Mouse (Mus musculus): Measurements from ENCODE around the gene Cab39. TPM values are rescaled to one million over a fixed set of nuclear protein-coding genes. Genes with fewer than 3 reads are reported as not detected.
"Not testable (repeated sequence)": the region's sequence is repeated elsewhere in the genome, so short reads cannot be mapped to it uniquely, and the experiment has no call there.

Cab39 gene
- polyA plus RNA-seq, 1 experiment from 2014 or later: 68.3 TPM

GRCm38 (mm10) chr1:85795196-85795595 lies 2.0 kb downstream of the Cab39 start:
- peak overlapping the region; percentile 36 for H3K4me2 ChIP-seq
- no peak overlapping the region for H3K9ac ChIP-seq
- H3K9me3 ChIP-seq: no peaks in the 10 kb centered on the region
- H3K4me1 ChIP-seq: peaks cover 15% of the 10 kb centered on the region
- peak overlapping the region; percentile 15; the same call in 1 of the 2 replicates for H3K4me3 ChIP-seq (replicated peaks)
- no peak overlapping the region for H3K27ac ChIP-seq
- no peaks in the 10 kb centered on the region for H3K36me3 ChIP-seq (replicated peaks)
- H3K27me3 ChIP-seq: no peaks in the 10 kb centered on the region
- ATAC-seq (ENCODE audit: low FRiP score): no peak
- WGBS: 68% methylated on average over 3 of the region's 3 CpGs

GRCm38 (mm10) chr1:85799776-85800175 lies 6.5 kb downstream of the Cab39 start:
- Histone ChIP-seq H3K4me2 (no peak overlapping the region), H3K27ac (no peak overlapping the region), H3K27me3 (no peaks in the 10 kb centered on the region), H3K4me1 (peaks cover 8% of the 10 kb centered on the region), H3K9ac (no peak overlapping the region), H3K4me3 (replicated peaks) (no peak overlapping the region), H3K36me3 (replicated peaks) (peaks cover 4% of the 10 kb centered on the region; the same call in 1 of the 2 replicates), H3K9me3 (no peaks in the 10 kb centered on the region)
- 79% methylated on average over 1 of the region's 1 CpGs for WGBS
- ATAC-seq (ENCODE audit: low FRiP score): no peak

- no peak overlapping the region for H3K9ac ChIP-seq
- H3K27ac ChIP-seq: no peak overlapping the region
- 87% methylated on average over 1 of the region's 1 CpGs for WGBS
- H3K36me3 ChIP-seq (replicated peaks): peaks cover 4% of the 10 kb centered on the region; the same call in 1 of the 2 replicates
- peaks cover under 1% of the 10 kb centered on the region; the same call in 1 of the 2 replicates for H3K4me1 ChIP-seq
- no peak overlapping the region for H3K4me3 ChIP-seq (replicated peaks)
- no peaks in the 10 kb centered on the region for H3K9me3 ChIP-seq
- no peak for ATAC-seq (ENCODE audit: low FRiP score)
- H3K27me3 ChIP-seq: no peaks in the 10 kb centered on the region
- H3K4me2 ChIP-seq: no peak overlapping the region
These were observed 9.3 kb downstream of the Cab39 start for GRCm38 (mm10) chr1:85802517-85802916.

- Histone ChIP-seq H3K9ac (no peak overlapping the region), H3K4me1 (peaks cover 4% of the 10 kb centered on the region; the same call in 1 of the 2 replicates), H3K36me3 (replicated peaks) (peaks cover 4% of the 10 kb centered on the region; the same call in 1 of the 2 replicates), H3K27ac (no peak overlapping the region), H3K4me3 (replicated peaks) (no peak overlapping the region), H3K4me2 (no peak overlapping the region), H3K9me3 (no peaks in the 10 kb centered on the region), H3K27me3 (no peaks in the 10 kb centered on the region)
- 95% methylated on average over 8 of the region's 8 CpGs for WGBS
- ATAC-seq (ENCODE audit: low FRiP score): no peak
These were observed 11.3 kb downstream of the Cab39 start for GRCm38 (mm10) chr1:85804551-85804950.

GRCm38 (mm10) chr1:85809256-85809655 lies 16.0 kb downstream of the Cab39 start:
- ATAC-seq (ENCODE audit: low FRiP score): no peak
- no peak overlapping the region for H3K4me2 ChIP-seq
- H3K27ac ChIP-seq: no peak overlapping the region
- H3K9ac ChIP-seq: no peak overlapping the region
- H3K4me3 ChIP-seq (replicated peaks): no peak overlapping the region
- H3K4me1 ChIP-seq: peaks cover 14% of the 10 kb centered on the region; the same call in 1 of the 2 replicates
- H3K27me3 ChIP-seq: no peaks in the 10 kb centered on the region
- H3K36me3 ChIP-seq (replicated peaks): peaks cover 4% of the 10 kb centered on the region; the same call in 1 of the 2 replicates
- 82% methylated on average over 4 of the region's 4 CpGs for WGBS
- no peaks in the 10 kb centered on the region for H3K9me3 ChIP-seq

GRCm38 (mm10) chr1:85810343-85810742 lies 17.1 kb downstream of the Cab39 start:
- no peaks in the 10 kb centered on the region for H3K9me3 ChIP-seq
- WGBS: 83% methylated on average over 2 of the region's 2 CpGs
- peaks cover 14% of the 10 kb centered on the region; the same call in 1 of the 2 replicates for H3K4me1 ChIP-seq
- no peak overlapping the region for H3K27ac ChIP-seq
- no peaks in the 10 kb centered on the region for H3K27me3 ChIP-seq
- no peaks in the 10 kb centered on the region for H3K36me3 ChIP-seq (replicated peaks)
- no peak overlapping the region for H3K9ac ChIP-seq
- ATAC-seq (ENCODE audit: low FRiP score): no peak
- H3K4me2 ChIP-seq: no peak overlapping the region
- no peak overlapping the region for H3K4me3 ChIP-seq (replicated peaks)

GRCm38 (mm10) chr1:85810787-85811186 lies 17.5 kb downstream of the Cab39 start:
- Histone ChIP-seq H3K36me3 (replicated peaks) (no peaks in the 10 kb centered on the region), H3K4me2 (no peak overlapping the region), H3K27me3 (no peaks in the 10 kb centered on the region), H3K9ac (no peak overlapping the region), H3K9me3 (no peaks in the 10 kb centered on the region), H3K4me1 (peaks cover 14% of the 10 kb centered on the region; the same call in 1 of the 2 replicates), H3K27ac (no peak overlapping the region), H3K4me3 (replicated peaks) (no peak overlapping the region)
- no peak for ATAC-seq (ENCODE audit: low FRiP score)
- WGBS: 90% methylated on average over 2 of the region's 2 CpGs

GRCm38 (mm10) chr1:85814213-85814612 lies 21.0 kb downstream of the Cab39 start:
- not testable (repeated sequence) for ATAC-seq (ENCODE audit: low FRiP score)

GRCm38 (mm10) chr1:85818121-85818520 lies 24.9 kb downstream of the Cab39 start:
- H3K27ac ChIP-seq: no peak overlapping the region
- 97% methylated on average over 6 of the region's 6 CpGs for WGBS
- no peaks in the 10 kb centered on the region for H3K9me3 ChIP-seq
- no peak for ATAC-seq (ENCODE audit: low FRiP score)
- peaks cover 6% of the 10 kb centered on the region; the same call in 1 of the 2 replicates for H3K4me1 ChIP-seq
- no peak overlapping the region for H3K9ac ChIP-seq
- no peak overlapping the region for H3K4me3 ChIP-seq (replicated peaks)
- no peak overlapping the region for H3K4me2 ChIP-seq
- H3K36me3 ChIP-seq (replicated peaks): peaks cover 28% of the 10 kb centered on the region
- H3K27me3 ChIP-seq: no peaks in the 10 kb centered on the region

More at GRCm38 (mm10) chr1:85814213-85814612, 21.0 kb downstream of the Cab39 start:
- not testable (repeated sequence) for H3K9ac ChIP-seq; H3K4me3 ChIP-seq (replicated peaks); H3K27me3 ChIP-seq; H3K9me3 ChIP-seq; H3K27ac ChIP-seq; H3K4me2 ChIP-seq
- Histone ChIP-seq H3K36me3 (replicated peaks) (peaks cover 11% of the 10 kb centered on the region), H3K4me1 (peaks cover 14% of the 10 kb centered on the region; the same call in 1 of the 2 replicates)

GRCm38 (mm10) chr1:85819695-85820094 lies 26.5 kb downstream of the Cab39 start:
- WGBS: 98% methylated on average over 1 of the region's 1 CpGs

GRCm38 (mm10) chr1:85822239-85822638 lies 29.0 kb downstream of the Cab39 start:
- Histone ChIP-seq H3K9me3 (no peaks in the 10 kb centered on the region), H3K27ac (no peak overlapping the region), H3K27me3 (no peaks in the 10 kb centered on the region), H3K4me1 (no peaks in the 10 kb centered on the region), H3K4me2 (no peak overlapping the region), H3K4me3 (replicated peaks) (no peak overlapping the region), H3K9ac (no peak overlapping the region), H3K36me3 (replicated peaks) (peaks cover 42% of the 10 kb centered on the region)
- 90% methylated on average over 8 of the region's 8 CpGs for WGBS
- ATAC-seq (ENCODE audit: low FRiP score): no peak

More at GRCm38 (mm10) chr1:85819695-85820094, 26.5 kb downstream of the Cab39 start:
- no peaks in the 10 kb centered on the region for H3K4me1 ChIP-seq
- H3K27me3 ChIP-seq: no peaks in the 10 kb centered on the region
- H3K9ac ChIP-seq: no peak overlapping the region
- H3K27ac ChIP-seq: no peak overlapping the region
- H3K4me3 ChIP-seq (replicated peaks): no peak overlapping the region
- no peak overlapping the region for H3K4me2 ChIP-seq
- H3K36me3 ChIP-seq (replicated peaks): peaks cover 32% of the 10 kb centered on the region
- no peak for ATAC-seq (ENCODE audit: low FRiP score)
- H3K9me3 ChIP-seq: no peaks in the 10 kb centered on the region

GRCm38 (mm10) chr1:85824905-85825304 lies 31.7 kb downstream of the Cab39 start:
- Histone ChIP-seq H3K4me3 (replicated peaks) (no peak overlapping the region), H3K4me2 (no peak overlapping the region), H3K9me3 (no peaks in the 10 kb centered on the region), H3K9ac (no peak overlapping the region), H3K27ac (no peak overlapping the region), H3K27me3 (no peaks in the 10 kb centered on the region), H3K36me3 (replicated peaks) (peaks cover 33% of the 10 kb centered on the region), H3K4me1 (no peaks in the 10 kb centered on the region)
- 87% methylated on average over 3 of the region's 3 CpGs for WGBS
- no peak for ATAC-seq (ENCODE audit: low FRiP score)

- H3K4me1 ChIP-seq: no peaks in the 10 kb centered on the region
- no peak overlapping the region for H3K27ac ChIP-seq
- H3K9me3 ChIP-seq: no peaks in the 10 kb centered on the region
- H3K4me3 ChIP-seq (replicated peaks): no peak overlapping the region
- no peak overlapping the region for H3K9ac ChIP-seq
- no peaks in the 10 kb centered on the region for H3K27me3 ChIP-seq
- peaks cover 24% of the 10 kb centered on the region for H3K36me3 ChIP-seq (replicated peaks)
- no peak overlapping the region for H3K4me2 ChIP-seq
- ATAC-seq (ENCODE audit: low FRiP score): no peak
- WGBS: 87% methylated on average over 5 of the region's 5 CpGs
These were observed 33.9 kb downstream of the Cab39 start for GRCm38 (mm10) chr1:85827166-85827565.

All from forebrain, embryonic 12.5 days (tissue).